Mouse (Mus musculus): Measurements from ENCODE around the gene Ifna6. TPM values are rescaled to one million over a fixed set of nuclear protein-coding genes. Genes with fewer than 3 reads are reported as not detected.

The Ifna6 gene
- polyA plus RNA-seq, 1 experiment from 2014 or later: not detected

DNA sequence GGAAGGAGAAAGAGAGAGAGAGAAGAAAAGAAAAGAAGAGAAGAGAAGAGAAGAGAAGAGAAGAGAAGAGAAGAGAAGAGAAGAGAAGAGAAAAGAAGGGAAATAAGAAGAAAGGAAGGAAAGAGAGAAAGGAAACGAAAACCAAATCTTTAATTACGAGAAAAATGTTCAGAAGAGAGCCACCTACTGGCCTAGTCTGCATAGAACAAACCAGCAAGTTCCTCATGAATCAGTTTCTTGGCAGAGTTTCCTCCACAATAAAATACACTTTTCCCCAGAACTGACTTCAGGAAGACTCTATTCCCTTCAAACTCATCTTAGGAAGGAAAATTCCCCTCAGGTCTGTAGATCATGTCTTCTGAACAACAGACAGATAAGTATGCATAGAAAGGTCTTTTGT, 18.1 kb downstream of the Ifna6 start:
- Histone ChIP-seq H3K9ac (replicated peaks) (no peak overlapping the region), H3K9me3 (ENCODE audit: low read length) (no peaks in the 10 kb centered on the region), H3K27ac (ENCODE audit: low read depth) (no peak overlapping the region), H3K27me3 (ENCODE audit: insufficient read depth, low read length) (no peaks in the 10 kb centered on the region), H3K36me3 (replicated peaks; ENCODE audit: insufficient read depth, low read length) (no peaks in the 10 kb centered on the region), H3K4me3 (ENCODE audit: low read depth, low read length) (no peak overlapping the region), H3K4me2 (ENCODE audit: low read depth, low read length) (no peak overlapping the region), H3K4me1 (ENCODE audit: insufficient read depth) (no peaks in the 10 kb centered on the region)
- 29% methylated on average over 2 of the region's 2 CpGs for WGBS (ENCODE audit: insufficient replicate concordance)
- TF ChIP-seq EP300 (IDR thresholded peaks at IDR 0.05; ENCODE audit: low read depth): no peak
- no peak; the same call in 1 of the 2 replicates for TF ChIP-seq CTCF (IDR thresholded peaks at IDR 0.05; ENCODE audit: low read depth)
- no peak for ATAC-seq
- DNase-seq: no peak

DNA sequence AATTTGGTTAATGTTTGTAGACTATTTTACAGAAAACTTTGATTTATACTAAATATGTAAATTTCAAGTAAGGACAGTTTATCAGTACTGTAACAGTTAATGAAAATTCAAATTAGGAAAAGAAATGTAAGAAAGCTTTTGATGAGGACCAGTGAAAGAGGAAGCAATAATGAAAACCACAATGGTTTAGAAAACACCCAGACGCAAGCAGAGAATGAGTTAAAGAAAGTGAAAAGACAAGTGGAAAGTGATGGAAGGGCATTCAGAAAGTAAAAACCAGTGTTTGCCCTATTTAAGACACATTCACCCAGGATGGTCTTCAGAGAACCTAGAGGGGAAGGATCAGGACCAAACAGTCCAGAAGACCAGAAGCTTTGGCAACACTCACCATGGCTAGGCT, 22.5 kb downstream of the Ifna6 start, which contains the start of gene Ifna1:
TSS of gene Ifna1 (plus strand) at position 390 of the 400 bp plus-strand sequence.
- H3K27ac ChIP-seq (ENCODE audit: low read depth): no peak within 1 kb of the TSS
- WGBS (ENCODE audit: insufficient replicate concordance): 33% methylated on average over 1 of the region's 1 CpGs
- no peaks in the 10 kb centered on the region for H3K36me3 ChIP-seq (replicated peaks; ENCODE audit: insufficient read depth, low read length)
- DNase-seq: no peak
- no peak within 1 kb of the TSS for H3K9ac ChIP-seq (replicated peaks)
- H3K4me3 ChIP-seq (ENCODE audit: low read depth, low read length): no peak within 1 kb of the TSS
- H3K9me3 ChIP-seq (ENCODE audit: low read length): no peaks in the 10 kb centered on the region
- no peaks in the 10 kb centered on the region for H3K4me1 ChIP-seq (ENCODE audit: insufficient read depth)
- H3K27me3 ChIP-seq (ENCODE audit: insufficient read depth, low read length): no peaks in the 10 kb centered on the region
- H3K4me2 ChIP-seq (ENCODE audit: low read depth, low read length): no peak within 1 kb of the TSS
- TF ChIP-seq EP300 (IDR thresholded peaks at IDR 0.05; ENCODE audit: low read depth) (no peak), CTCF (IDR thresholded peaks at IDR 0.05; ENCODE audit: low read depth) (no peak)
- no peak for ATAC-seq

DNA sequence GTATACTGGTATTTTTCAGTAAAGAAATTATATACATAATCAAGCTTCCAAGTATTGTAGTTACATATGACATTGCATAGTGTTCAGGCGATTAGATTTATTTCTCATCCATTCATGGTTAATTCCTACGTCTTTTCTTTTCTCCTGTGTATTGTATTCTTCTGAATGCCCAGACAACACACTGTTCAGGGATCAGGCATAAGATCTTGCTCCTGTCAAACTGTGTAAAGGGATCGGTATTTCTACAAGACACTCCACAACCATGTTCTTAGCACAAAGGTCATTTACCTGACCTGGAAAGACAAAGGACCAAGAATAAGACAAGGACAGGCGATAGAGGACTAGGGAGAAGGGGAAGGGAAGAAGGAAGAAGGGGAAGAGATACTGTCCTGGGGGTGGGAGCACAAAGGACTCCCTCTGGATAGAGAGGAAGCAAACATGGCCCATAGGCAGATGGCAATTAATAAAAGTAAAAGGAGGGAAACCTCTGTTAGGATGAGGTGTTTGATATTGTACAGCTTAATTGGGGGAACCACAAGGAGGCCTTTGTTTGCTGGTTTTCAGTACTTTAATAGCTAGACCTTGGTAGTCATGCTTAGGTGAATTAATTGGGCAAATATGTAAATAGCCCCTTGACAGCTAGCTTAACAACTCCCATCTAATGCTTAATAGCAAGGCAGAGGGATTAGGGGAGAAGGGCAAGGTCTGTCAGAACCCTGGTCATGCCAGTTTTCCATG, 24.0 kb downstream of the Ifna6 start:
- Histone ChIP-seq H3K4me1 (ENCODE audit: insufficient read depth) (no peaks in the 10 kb centered on the region), H3K4me3 (ENCODE audit: low read depth, low read length) (no peak overlapping the region), H3K9me3 (ENCODE audit: low read length) (no peaks in the 10 kb centered on the region), H3K36me3 (replicated peaks; ENCODE audit: insufficient read depth, low read length) (no peaks in the 10 kb centered on the region), H3K4me2 (ENCODE audit: low read depth, low read length) (no peak overlapping the region), H3K27ac (ENCODE audit: low read depth) (no peak overlapping the region), H3K9ac (replicated peaks) (no peak overlapping the region), H3K27me3 (ENCODE audit: insufficient read depth, low read length) (no peaks in the 10 kb centered on the region)
- no peak for ATAC-seq
- TF ChIP-seq EP300 (IDR thresholded peaks at IDR 0.05; ENCODE audit: low read depth) (no peak), CTCF (IDR thresholded peaks at IDR 0.05; ENCODE audit: low read depth) (no peak)
- 67% methylated on average over 4 of the region's 4 CpGs for WGBS (ENCODE audit: insufficient replicate concordance)
- no peak for DNase-seq

- H3K4me2 ChIP-seq (ENCODE audit: low read depth, low read length): no peak overlapping the region
These were observed 32.0 kb downstream of the Ifna6 start for GRCm38 (mm10) chr4:88859214-88859613.

GRCm38 (mm10) chr4:88863309-88863708, 36.1 kb downstream of the Ifna6 start:
- Histone ChIP-seq H3K9me3 (ENCODE audit: low read length) (no peaks in the 10 kb centered on the region), H3K36me3 (replicated peaks; ENCODE audit: insufficient read depth, low read length) (no peaks in the 10 kb centered on the region), H3K27me3 (ENCODE audit: insufficient read depth, low read length) (no peaks in the 10 kb centered on the region), H3K4me3 (ENCODE audit: low read depth, low read length) (no peak overlapping the region), H3K27ac (ENCODE audit: low read depth) (no peak overlapping the region), H3K4me1 (ENCODE audit: insufficient read depth) (peaks cover 10% of the 10 kb centered on the region), H3K4me2 (ENCODE audit: low read depth, low read length) (no peak overlapping the region), H3K9ac (replicated peaks) (no peak overlapping the region)
- 24% methylated on average over 7 of the region's 7 CpGs for WGBS (ENCODE audit: insufficient replicate concordance)
- DNase-seq (no peak), ATAC-seq (no peak)
- TF ChIP-seq EP300 (IDR thresholded peaks at IDR 0.05; ENCODE audit: low read depth): no peak
- TF ChIP-seq CTCF (IDR thresholded peaks at IDR 0.05; ENCODE audit: low read depth): no peak

More at GRCm38 (mm10) chr4:88859214-88859613, 32.0 kb downstream of the Ifna6 start:
- Histone ChIP-seq H3K9me3 (ENCODE audit: low read length) (no peaks in the 10 kb centered on the region), H3K4me3 (ENCODE audit: low read depth, low read length) (no peak overlapping the region), H3K27ac (ENCODE audit: low read depth) (no peak overlapping the region), H3K27me3 (ENCODE audit: insufficient read depth, low read length) (no peaks in the 10 kb centered on the region), H3K9ac (replicated peaks) (no peak overlapping the region), H3K36me3 (replicated peaks; ENCODE audit: insufficient read depth, low read length) (no peaks in the 10 kb centered on the region), H3K4me1 (ENCODE audit: insufficient read depth) (peaks cover 2% of the 10 kb centered on the region)
- TF ChIP-seq CTCF (IDR thresholded peaks at IDR 0.05; ENCODE audit: low read depth) (no peak), EP300 (IDR thresholded peaks at IDR 0.05; ENCODE audit: low read depth) (no peak)
- ATAC-seq (no peak), DNase-seq (no peak)

GRCm38 (mm10) chr4:88864599-88864998, 37.4 kb downstream of the Ifna6 start:
- Histone ChIP-seq H3K9ac (replicated peaks) (no peak overlapping the region), H3K4me3 (ENCODE audit: low read depth, low read length) (peak overlapping the region; percentile 19; the same call in 1 of the 2 replicates), H3K4me1 (ENCODE audit: insufficient read depth) (peaks cover 12% of the 10 kb centered on the region), H3K4me2 (ENCODE audit: low read depth, low read length) (peak overlapping the region; percentile 55), H3K27me3 (ENCODE audit: insufficient read depth, low read length) (no peaks in the 10 kb centered on the region), H3K27ac (ENCODE audit: low read depth) (peak overlapping the region; percentile 64), H3K36me3 (replicated peaks; ENCODE audit: insufficient read depth, low read length) (no peaks in the 10 kb centered on the region), H3K9me3 (ENCODE audit: low read length) (no peaks in the 10 kb centered on the region)
- WGBS (ENCODE audit: insufficient replicate concordance): 18% methylated on average over 9 of the region's 9 CpGs
- TF ChIP-seq EP300 (IDR thresholded peaks at IDR 0.05; ENCODE audit: low read depth) (peak; percentile 58), CTCF (IDR thresholded peaks at IDR 0.05; ENCODE audit: low read depth) (no peak)
- peak; percentile 43 for ATAC-seq
- no peak for DNase-seq
